Mouse (Mus musculus): ENCODE data around the gene Klk9.

Gene Klk9

DNA sequence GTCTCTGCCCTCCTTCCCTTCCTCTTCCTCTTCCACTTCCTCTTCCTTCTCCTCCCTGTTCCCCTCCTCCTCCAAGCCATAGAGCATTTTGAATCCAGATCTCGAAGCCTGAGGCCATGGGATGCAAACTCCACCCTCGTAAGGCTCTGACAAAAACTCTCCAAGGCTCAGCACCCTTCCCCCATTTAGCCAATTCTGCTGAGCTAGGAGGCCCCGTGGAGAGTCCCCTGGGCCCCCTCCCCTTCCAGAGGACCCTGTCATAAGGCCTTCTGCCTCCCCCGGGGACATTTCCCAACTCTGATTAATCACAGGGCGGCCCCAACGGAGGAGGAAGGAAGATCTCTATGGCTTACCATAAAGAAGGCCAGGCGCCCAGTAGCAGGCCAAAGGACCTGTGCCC is at the start of gene Klk9:
Gene Klk9, plus strand, starts transcription at position 301 of the 400 bp plus-strand sequence.
- DNase-seq (ENCODE audit: low spot score in 2 of 2) = no peak

DNA sequence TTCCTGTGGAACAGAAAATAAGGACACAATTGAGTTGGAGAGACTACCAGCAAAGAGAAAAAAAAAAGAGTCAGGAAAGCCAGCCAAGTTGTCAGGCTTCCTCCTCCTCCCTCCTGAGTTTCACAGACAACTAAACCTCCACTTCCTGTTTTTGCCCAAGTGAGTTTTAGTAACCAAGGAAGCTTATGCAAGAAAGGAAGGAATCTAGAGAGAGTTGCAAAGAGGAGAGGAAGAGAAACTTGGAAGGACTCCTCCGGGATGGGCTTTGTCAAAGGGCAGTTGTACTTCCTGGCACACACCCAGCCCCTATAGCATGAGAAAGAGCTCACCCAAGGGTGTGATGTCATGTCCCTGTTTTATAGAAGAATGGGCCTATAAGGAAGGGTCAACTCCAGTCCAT is 43.9 kb upstream of the Klk9 start:
- DNase-seq (ENCODE audit: low spot score in 2 of 2) = no peak

DNA sequence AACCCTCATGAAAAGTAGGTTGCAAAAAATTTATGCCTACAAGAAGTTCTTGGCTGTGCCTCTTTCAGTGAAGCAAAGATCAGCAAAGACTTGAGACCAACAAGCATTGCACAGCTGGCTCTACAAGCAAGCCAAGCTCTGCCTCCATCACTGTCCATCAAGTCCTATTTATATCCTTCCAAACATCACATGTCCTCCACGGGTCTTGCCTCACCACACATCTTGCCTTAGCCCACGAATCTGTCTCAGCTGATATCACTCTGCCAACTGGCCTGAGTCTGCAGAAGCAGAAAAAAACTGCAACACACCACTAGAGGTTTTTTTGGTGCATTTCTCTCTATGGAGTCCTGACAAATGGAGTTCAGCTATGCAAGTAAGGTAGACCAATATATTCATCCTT is 38.9 kb upstream of the Klk9 start:
- no peak for DNase-seq (ENCODE audit: low spot score in 2 of 2)

DNA sequence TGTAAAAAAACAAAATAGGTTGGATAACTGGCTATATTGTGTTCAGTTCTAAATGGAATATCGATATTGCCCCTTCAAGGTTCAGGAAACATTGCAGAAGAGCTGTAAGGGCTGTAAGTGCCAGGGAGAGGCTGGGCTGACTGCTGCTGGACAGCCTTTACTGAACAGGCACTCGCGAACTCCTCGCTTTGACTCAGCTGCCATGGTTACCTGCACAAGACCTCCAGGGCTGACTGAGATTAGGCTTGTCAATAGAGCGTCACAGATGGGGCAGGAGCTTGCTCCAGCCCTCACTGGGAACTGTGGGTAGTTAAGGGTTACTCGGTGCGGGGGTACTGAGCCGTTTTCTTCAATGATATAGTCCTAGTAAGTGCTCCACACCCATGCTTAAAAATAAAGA is 25.2 kb upstream of the Klk9 start:
- no peak for DNase-seq (ENCODE audit: low spot score in 2 of 2)

DNA sequence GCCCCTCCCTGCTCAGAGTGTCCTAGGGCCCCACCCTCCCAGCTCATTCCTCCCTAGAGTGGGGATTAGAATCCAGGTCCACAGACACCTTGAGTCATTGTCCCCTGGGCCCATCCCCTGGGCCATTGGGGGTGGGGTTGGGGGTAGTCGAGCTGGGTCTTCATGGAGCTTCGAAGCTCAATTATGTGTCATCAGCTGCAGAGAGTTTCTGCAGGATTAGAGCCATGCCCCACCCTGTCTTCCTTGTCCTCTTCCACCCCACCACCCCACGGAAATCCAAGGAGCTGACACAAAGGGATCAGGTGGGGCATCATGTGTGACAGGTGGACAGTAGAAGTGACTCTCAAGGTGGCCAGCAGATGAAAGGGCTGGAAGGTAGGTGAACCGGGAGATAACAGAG is 23.1 kb upstream of the Klk9 start, which contains the start of gene Klk12:
Gene Klk12, plus strand, starts transcription at position 301 of the 400 bp plus-strand sequence.
- DNase-seq (ENCODE audit: low spot score in 2 of 2) = no peak

DNA sequence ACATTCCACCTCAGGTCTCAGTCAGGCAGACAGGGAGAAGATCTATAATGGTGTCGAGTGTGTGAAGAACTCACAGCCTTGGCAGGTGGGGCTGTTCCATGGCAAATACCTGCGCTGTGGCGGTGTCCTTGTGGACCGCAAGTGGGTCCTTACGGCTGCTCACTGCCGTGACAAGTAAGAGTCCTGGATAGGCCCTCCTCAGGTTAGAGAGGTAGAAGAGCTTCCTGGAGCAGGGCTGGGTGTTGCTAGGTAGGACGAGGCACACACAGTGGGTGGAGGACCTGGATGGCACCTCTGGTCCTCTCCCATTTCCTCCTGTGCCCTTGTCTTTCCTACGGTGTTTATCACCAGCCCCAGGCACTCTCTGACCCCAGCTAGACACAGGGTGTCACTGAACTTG is 22.1 kb upstream of the Klk9 start:
- DNase-seq (ENCODE audit: low spot score in 2 of 2) = no peak

DNA sequence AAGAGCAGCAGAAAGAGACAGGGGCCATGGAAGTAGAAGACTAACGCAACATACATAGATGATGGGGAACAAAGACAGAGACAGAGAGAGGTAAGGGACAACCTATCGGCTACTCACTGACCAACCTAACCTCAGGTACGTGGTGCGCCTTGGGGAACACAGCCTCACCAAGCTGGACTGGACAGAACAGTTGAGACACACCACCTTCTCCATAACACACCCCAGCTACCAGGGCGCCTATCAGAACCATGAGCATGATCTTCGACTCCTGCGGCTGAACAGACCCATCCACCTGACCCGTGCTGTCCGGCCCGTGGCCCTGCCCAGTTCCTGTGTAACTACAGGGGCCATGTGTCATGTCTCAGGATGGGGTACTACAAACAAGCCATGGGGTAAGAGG is 21.0 kb upstream of the Klk9 start:
- DNase-seq (ENCODE audit: low spot score in 2 of 2) = no peak

DNA sequence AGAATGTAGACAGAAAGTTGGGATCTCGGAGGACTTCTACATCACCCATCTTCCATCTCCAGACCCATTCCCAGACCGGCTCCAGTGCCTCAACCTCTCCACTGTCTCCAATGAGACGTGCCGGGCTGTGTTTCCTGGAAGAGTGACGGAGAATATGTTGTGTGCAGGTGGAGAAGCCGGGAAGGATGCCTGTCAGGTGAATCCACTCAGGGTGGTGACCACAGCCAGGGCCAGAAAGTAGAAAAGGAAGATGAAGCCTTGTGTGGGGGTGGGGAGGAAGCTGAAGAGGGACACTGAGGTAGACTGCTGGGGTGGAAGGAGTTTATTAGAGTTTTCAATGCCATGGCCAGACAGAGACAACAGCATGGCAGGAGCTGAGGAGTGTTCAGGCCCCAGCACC is 19.8 kb upstream of the Klk9 start:
- no peak for DNase-seq (ENCODE audit: low spot score in 2 of 2)

DNA sequence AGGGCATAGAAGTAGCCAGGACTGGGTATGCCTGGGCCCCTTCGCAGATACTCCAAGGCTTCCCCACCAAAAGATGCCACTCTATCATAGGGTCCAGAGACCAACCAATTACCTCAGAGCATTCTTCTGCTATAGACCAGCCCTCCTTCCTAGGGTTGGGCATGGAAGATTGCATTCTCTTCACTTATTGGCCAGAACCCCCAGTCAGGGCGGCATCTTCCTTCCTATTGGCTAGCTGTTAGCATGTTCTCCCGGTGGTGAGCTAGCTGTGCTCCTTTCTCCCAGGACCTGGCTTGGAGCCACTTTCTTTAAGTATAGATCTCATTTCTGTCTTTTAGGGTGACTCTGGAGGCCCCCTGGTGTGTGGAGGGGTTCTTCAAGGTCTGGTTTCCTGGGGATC is 18.8 kb upstream of the Klk9 start:
- no peak for DNase-seq (ENCODE audit: low spot score in 2 of 2)

DNA sequence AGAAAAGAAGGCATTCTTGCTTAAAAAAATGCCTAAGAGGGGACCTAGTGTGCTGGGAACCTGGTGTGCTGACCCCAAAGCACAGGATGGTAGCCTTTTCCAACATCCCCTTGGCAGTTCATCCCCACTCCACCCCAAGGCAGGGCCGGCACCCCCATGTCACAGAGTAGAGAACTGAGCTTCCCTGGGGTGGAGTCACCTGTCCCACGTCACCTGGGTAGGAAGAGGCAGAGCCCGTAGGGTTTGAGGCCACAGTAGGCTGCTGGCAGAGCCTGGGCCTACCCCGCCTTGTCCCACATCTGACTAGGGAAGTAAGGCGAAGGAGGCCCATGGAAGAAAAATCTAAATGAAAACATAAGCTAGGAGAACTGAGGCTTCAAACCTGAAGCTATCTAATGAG is 17.3 kb upstream of the Klk9 start, which contains the start of gene Klk11:
Gene Klk11, plus strand, starts transcription at position 241 of the 400 bp plus-strand sequence.
- DNase-seq (ENCODE audit: low spot score in 2 of 2) = no peak

DNA sequence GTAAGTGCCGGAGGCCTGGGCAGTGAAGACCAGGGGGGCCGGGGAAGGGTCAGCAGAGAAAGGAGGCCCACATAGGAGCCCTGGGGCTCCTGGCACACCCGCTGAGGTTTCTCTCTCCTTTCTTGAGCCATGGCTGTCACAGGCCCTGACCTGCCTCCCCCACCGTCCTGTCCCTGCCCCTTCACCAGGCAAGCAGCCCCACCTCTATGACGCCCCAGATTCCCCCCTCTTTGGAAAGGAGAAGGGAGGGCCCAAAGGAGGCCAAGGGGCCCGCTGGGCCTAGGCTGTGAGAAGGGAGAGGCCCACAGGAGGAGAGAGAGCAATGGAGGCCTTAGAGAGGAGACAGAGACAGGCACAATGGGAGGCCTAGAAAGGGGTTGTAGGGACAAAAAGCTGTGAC is 16.9 kb upstream of the Klk9 start:
- DNase-seq (ENCODE audit: low spot score in 2 of 2) = no peak

DNA sequence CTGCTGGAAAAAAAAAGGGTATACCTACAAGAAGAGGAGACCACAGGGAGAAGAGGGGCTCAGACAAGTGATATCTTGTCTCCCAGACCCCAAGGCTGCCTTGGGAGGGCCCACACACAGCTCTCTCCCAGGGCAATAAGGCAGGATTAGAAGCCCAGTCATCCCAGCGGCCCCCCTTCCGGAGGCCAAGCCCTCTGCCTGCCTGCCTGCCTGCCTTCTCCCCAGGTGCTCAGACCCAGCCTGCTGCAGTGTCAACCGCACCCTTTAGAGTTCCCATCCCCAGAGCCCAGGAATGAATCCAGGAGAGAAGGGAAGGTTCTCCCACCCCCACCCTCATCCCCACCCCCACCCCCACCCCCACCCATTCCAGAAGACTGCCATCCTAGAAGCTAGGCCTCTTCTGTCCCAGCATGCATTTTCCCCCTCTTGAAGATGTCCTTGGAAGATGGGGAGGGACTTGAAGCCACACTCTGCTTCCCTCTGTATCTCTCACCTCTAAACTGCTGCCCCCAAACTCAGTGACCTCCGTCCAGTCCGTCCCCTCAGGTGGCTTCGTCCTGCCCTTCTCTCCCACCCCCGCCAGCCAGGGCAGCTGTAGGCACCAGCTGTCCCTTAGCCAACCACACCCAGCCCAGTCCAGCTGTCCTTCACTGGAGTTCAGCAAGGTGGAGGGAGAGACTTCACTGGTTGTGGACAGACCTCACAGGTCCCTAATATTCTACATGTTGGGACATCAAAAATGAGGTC is 16.2 kb upstream of the Klk9 start:
- DNase-seq (ENCODE audit: low spot score in 2 of 2) = no peak

DNA sequence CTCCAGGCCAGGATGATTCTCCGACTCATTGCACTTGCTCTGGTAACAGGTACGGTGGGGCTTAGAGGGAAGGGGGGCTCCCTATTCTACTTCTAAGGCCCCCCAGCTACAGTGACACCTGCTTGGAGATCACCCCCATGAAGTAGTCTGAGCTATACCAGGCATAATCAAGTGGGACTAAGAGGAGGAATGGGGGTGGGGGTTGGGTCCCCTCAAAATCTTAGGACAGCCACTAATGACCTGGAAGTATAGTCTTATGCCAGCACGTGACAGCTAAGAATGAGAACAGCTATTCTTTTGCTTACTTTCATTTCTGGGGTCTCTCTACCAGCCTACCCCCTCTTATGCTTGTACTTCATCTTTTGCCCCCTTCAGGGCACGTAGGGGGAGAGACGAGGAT is 15.2 kb upstream of the Klk9 start:
- DNase-seq (ENCODE audit: low spot score in 2 of 2) = no peak

DNA sequence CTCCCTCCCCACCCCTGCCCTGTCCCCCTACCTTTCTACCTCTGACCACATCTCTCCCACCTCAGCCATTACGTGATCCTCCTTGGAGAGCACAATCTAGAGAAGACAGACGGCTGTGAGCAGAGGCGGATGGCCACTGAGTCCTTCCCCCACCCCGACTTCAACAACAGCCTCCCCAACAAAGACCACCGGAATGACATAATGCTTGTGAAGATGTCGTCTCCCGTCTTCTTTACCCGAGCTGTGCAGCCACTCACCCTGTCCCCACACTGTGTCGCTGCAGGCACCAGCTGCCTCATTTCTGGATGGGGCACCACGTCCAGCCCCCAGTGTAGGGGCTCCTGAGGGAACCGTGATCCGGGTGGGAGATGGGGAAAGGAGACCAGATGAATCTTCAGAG is 14.3 kb upstream of the Klk9 start:
- no peak for DNase-seq (ENCODE audit: low spot score in 2 of 2)

DNA sequence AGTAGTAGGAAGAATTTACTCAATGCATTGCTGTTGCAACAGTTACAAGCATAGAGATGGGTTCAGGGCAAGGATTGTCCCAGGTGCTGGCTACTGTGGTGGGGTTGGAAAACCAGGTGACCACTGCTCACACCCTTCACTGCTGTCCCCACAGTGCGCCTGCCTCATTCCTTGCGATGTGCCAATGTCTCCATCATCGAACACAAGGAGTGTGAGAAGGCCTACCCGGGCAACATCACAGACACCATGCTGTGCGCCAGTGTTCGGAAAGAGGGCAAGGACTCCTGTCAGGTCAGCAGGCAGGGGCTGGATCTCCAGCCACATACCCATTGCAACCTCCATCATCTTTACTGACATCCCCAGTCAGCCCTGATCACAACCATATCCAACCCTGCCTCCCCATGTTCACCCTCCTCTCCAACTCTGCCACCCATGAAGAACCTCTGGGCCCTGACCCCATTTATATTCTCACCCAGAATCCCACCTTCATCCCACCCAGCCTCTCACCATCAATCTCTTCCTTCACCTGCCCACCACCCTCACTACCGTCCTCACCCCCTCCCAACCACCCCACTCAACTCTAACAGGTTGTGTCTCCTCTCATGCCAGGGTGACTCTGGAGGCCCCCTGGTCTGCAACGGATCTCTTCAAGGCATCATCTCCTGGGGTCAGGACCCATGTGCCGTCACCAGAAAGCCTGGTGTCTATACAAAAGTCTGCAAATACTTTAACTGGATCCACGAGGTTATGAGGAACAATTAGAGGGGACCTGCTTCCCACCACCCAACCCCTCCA is 13.3 kb upstream of the Klk9 start:
- DNase-seq (ENCODE audit: low spot score in 2 of 2) = no peak

DNA sequence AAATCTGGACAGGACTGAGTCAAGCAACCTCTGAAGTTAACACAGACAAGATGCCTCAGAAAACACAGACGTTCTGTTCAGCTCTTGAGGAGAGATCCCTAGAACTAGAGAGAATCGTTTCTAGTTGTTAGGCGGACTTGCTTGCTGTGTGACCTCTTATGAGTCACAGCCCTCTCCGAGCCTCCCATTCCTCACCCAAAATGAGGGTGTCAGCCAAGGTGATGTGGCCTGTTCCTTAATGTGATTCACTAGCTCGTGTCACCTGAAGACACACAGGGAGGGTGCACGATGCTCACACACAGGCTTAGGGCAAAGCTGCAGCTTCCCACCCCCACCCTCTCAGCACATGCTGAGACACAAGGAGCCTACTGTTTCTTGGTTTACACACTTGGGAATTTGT is 11.4 kb upstream of the Klk9 start:
- DNase-seq (ENCODE audit: low spot score in 2 of 2) = no peak

DNA sequence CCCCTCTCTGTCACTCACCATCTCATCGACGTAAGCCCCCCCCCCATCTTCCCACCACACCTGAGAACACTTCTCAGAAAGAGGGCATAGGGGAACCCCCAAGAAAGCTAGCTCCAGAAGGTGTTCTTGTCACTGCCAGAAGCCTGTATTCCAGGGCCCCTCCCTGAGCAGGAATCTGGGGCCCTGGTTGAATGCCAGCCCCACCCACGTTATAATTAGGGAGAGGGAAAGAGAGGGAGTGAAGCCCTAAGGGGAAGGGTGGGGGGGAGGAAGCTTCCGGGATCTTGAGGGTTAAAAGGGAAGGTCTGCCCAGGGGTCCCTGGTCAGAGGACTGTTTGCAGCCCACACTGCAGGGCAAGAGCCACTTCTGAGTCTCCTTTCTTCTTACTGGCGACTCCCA is 10.9 kb upstream of the Klk9 start, which contains the start of gene Klk10:
Gene Klk10, plus strand, starts transcription at position 290 of the 400 bp plus-strand sequence.
- DNase-seq (ENCODE audit: low spot score in 2 of 2) = no peak

DNA sequence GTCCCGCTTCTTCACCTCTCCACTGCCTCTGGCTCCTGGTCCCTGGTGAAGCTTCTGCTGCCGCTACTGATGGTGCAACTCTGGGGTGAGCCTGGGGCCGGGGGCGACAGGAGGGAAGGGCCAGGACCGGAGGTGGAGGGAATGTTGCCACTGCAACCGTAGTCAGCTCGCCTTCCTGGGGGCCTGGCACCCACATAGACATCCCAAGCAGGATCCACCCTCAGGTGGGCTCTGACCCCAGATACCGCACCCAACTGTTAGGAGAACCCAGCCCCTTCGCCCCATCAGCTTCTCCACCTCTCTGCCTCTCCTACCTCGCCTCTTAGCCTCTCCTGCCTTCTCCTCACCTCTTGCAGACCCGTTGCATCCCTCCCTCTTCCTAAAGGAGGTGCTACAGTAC is 10.2 kb upstream of the Klk9 start:
- DNase-seq (ENCODE audit: low spot score in 2 of 2) = no peak

DNA sequence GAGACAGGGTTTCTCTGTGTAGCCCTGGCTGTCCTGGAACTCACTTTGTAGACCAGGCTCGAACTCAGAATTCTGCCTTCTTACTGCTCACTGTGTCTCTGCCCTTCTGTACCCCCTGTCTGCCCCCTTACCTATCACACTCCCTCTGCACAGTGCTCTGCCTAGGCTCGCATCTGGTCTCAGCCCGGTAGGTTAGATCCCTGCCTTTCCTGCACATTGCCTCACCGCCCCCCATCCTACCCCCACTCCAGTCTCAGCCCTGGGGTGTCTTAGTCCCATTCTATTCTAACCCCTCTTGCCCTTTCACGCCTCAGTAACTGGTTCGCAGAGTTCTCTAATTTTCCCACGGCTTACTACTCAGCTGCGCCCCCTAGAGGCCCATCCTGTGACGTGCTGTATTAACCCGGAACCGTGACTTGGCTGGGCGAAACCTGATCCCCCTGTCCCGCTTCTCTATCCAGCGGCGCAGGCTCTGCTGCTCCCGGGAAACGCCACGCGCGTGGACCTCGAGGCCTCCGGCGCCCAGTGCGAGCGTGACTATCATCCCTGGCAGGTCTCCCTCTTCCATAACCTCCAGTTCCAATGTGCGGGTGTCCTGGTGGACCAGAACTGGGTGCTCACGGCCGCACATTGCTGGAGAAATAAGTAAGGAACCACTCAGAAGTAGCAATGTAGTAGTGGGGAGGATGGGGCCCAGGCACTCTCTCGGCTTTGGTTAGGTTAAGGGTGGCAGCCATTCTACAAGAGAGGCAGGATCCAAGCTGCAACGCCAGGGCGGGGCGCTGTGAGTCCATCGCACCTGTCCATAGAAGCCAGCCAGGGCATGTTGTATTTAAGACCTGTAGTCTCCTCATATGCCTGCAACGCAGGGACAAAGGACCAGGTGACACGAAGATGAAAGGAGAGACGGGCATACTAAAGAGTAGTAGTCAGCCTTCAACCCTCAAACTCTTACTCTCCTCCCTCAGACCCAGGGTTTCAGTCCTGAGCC is 9.1 kb upstream of the Klk9 start:
- peak; percentile 67 to 83 for DNase-seq (ENCODE audit: low spot score in 2 of 2)

DNA sequence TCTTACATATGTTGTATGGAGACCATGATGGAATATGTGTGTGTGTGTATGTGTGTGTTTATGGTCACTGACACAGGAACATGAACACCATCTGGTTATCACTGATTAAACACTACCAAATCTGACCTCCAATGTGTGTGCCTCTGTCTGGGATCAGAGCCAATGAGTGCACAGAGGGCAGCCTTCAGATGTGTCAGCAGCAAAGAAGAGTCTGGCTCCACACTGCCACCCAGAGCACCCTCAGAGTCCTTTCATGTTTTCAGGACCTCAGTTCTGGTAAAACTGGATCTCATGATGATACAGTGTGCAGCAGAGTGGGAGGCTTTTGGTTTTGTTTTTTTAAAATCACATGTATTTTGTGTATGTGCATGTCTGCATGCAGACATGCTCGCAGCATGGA is 6.4 kb upstream of the Klk9 start:
- DNase-seq (ENCODE audit: low spot score in 2 of 2) = no peak

DNA sequence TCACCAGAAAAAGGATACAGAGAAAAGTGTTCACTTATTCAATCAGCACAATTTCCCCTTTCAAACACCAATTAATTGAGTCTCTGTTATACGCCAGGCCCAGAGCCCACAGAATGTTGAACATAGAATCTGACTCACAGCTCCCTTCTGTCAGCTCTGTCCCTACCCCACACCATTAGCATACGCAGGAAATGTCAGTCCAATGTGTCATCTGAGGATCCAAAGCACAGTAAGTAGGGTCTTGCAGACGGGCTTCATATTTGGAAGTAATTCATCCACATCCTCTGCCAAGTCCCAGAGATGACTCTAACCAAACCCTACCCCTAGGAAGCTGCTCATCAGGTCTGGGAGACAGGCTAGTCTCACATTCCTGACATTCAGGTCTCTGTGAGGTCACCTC is 3.6 kb upstream of the Klk9 start:
- no peak for DNase-seq (ENCODE audit: low spot score in 2 of 2)

DNA sequence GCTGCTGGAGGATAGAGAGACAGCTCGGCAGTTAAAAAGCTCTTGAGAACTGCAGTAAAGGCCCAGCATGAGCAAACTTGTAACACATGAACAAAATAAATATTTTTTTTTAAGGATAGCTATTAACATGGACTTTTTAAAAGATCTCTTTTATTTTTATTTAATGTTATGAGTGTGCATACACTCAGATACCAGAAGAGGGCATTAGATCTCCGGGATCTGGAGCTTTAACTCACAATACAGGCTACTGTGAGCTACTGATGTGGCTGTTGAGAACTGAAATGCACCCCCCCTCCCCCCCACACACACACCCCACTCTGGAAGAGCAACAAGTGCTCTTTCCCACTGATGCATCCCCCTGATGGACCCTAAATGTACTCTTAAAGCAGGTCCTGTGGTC is 2.4 kb upstream of the Klk9 start:
- no peak for DNase-seq (ENCODE audit: low spot score in 2 of 2)
